Mouse (Mus musculus): ENCODE measurements around the gene Sh3rf3. TPM values are rescaled to one million over a fixed set of nuclear protein-coding genes. Genes with fewer than 3 reads are reported as not detected.

Gene Sh3rf3
- total RNA-seq, 2 experiments from 2014 or later: 48.3 to 55.2 TPM

GRCm38 (mm10) chr10:59166104-59166944 lies 353.2 kb downstream of the Sh3rf3 start:
- H3K27ac ChIP-seq: no peak overlapping the region
- TF ChIP-seq CTCF (IDR thresholded peaks at IDR 0.05): peak; percentile 88
- intact Hi-C loops (cut with DNase I): loop anchor here (1.0 to 10.0 kb wide), 4 partner anchors 56 to 698 kb away; partner anchors contain the start of genes Sept10 and Sowahc
- DNase-seq (ENCODE audit: extremely low spot score in 1 of 2, low spot score in 2 of 2): peak; percentile 41 to 49
- H3K4me3 ChIP-seq: peak overlapping the region; percentile 22; the same call in 1 of the 2 replicates

- no peak for TF ChIP-seq CTCF (IDR thresholded peaks at IDR 0.05)
- no peak for DNase-seq (ENCODE audit: extremely low spot score in 1 of 2, low spot score in 2 of 2)
- intact Hi-C loops (cut with DNase I): no loop called here
- Histone ChIP-seq H3K27ac (no peak overlapping the region), H3K4me3 (no peak overlapping the region)
These were observed 357.9 kb downstream of the Sh3rf3 start for GRCm38 (mm10) chr10:59171042-59171441.

- intact Hi-C loops (cut with DNase I): no loop called here
- Histone ChIP-seq H3K4me3 (no peak overlapping the region), H3K27ac (no peak overlapping the region)
- TF ChIP-seq CTCF (IDR thresholded peaks at IDR 0.05): no peak; the same call in 1 of the 2 replicates
- DNase-seq (ENCODE audit: extremely low spot score in 1 of 2, low spot score in 2 of 2): no peak
These were observed 359.4 kb downstream of the Sh3rf3 start for GRCm38 (mm10) chr10:59172539-59172938.

- no peak overlapping the region for H3K4me3 ChIP-seq
- no peak overlapping the region for H3K27ac ChIP-seq
- no peak for TF ChIP-seq CTCF (IDR thresholded peaks at IDR 0.05)
- intact Hi-C loops (cut with DNase I): no loop called here
- DNase-seq (ENCODE audit: extremely low spot score in 1 of 2, low spot score in 2 of 2): no peak
These were observed 366.5 kb downstream of the Sh3rf3 start for GRCm38 (mm10) chr10:59179620-59180019.

- no peak for DNase-seq (ENCODE audit: extremely low spot score in 1 of 2, low spot score in 2 of 2)
- no peak for TF ChIP-seq CTCF (IDR thresholded peaks at IDR 0.05)
- intact Hi-C loops (cut with DNase I): no loop called here
- no peak overlapping the region for H3K27ac ChIP-seq
- no peak overlapping the region for H3K4me3 ChIP-seq
These were observed 369.1 kb downstream of the Sh3rf3 start for GRCm38 (mm10) chr10:59182306-59182705.

Small RNA genes lying within 50 kb of the gene (microRNA-seq; reads per million reads assigned to microRNA genes)
- gene Gm27672: 0 reads per million in 2 experiments

Other genes starting within 250 kb of the Sh3rf3 start
- gene Edar, start 137.7 kb upstream of the Sh3rf3 start, total RNA-seq (2021): under 1 TPM; 0.14 to 0.20 TPM
- gene Gm17542, start 95.1 kb upstream of the Sh3rf3 start, total RNA-seq (2021): not detected

All from left cerebral cortex, adult 2 months (tissue).